Mouse (Mus musculus) MEL (cell line): ENCODE data around the gene Creb5. TPM values are rescaled to one million over a fixed set of nuclear protein-coding genes. Genes with fewer than 3 reads are reported as not detected.

ENCODE experiments used
- DNase-seq: peaks from one replicate; pipeline ENCODE4 v3.0.0; 2011; ENCODE audit warnings: low read depth, low spot score
- H3K27ac ChIP-seq: 2 replicates; pipeline ENCODE4 v1.5.1; 2012; ENCODE audit warnings: low read depth, mild to moderate bottlenecking, control low read depth, low read length, moderate library complexity; ENCODE audit not compliant: control insufficient read depth
- H3K27me3 ChIP-seq, 2 experiments: fragments of 150-350 bp in 1 of 2; sonication (generic) in 1 of 2; 2 replicates each; pipeline ENCODE4 v1.6.1; 2012; ENCODE audit warnings: low read length in 2 of 2, mild to moderate bottlenecking in 2 of 2, improper control_type of control experiment in 1 of 2, moderate library complexity in 1 of 2; ENCODE audit not compliant: insufficient read depth in 2 of 2, control insufficient read depth in 1 of 2
- H3K36me3 ChIP-seq, 2 experiments: 2 replicates each; pipeline ENCODE4 v1.6.1; 2012 to 2014; ENCODE audit warnings: low read length in 2 of 2, improper control_type of control experiment in 1 of 2, inconsistent platforms in 1 of 2, mild to moderate bottlenecking in 1 of 2; ENCODE audit not compliant: insufficient read depth in 2 of 2, control insufficient read depth in 1 of 2
- H3K4me1 ChIP-seq, 2 experiments: fragments of 150-350 bp in 1 of 2; sonication (generic) in 1 of 2; 2 replicates each; pipeline ENCODE4 v1.6.1; 2012; ENCODE audit warnings: low read length in 2 of 2, improper control_type of control experiment in 1 of 2, mild to moderate bottlenecking in 1 of 2; ENCODE audit not compliant: insufficient read depth in 2 of 2, control insufficient read depth in 1 of 2
- H3K4me3 ChIP-seq, 2 experiments: fragments of 150-350 bp in 1 of 2; sonication (generic) in 1 of 2; 2 replicates each; pipeline ENCODE4 v1.5.1; 2012; ENCODE audit warnings: low read depth in 2 of 2, low read length in 2 of 2, mild to moderate bottlenecking in 2 of 2, moderate library complexity in 2 of 2, control low read depth in 1 of 2, improper control_type of control experiment in 1 of 2; ENCODE audit not compliant: control insufficient read depth in 1 of 2, insufficient read depth in 1 of 2
- H3K79me2 ChIP-seq: 2 replicates; pipeline ENCODE4 v1.6.1; 2012; ENCODE audit warnings: mild to moderate bottlenecking, low read length, moderate library complexity; ENCODE audit not compliant: control insufficient read depth, poor library complexity, insufficient read depth
- H3K9ac ChIP-seq: 2 replicates; pipeline ENCODE4 v1.6.1; 2012; ENCODE audit warnings: low read depth, mild to moderate bottlenecking, control low read depth, low read length, moderate library complexity; ENCODE audit not compliant: control insufficient read depth, poor library complexity, severe bottlenecking
- H3K9me3 ChIP-seq: fragments of 150-350 bp; sonication (generic); replicated peaks from 2 replicates; pipeline ENCODE4 v1.6.1; 2012; ENCODE audit warnings: mild to moderate bottlenecking, low read length, improper control_type of control experiment, moderate library complexity; ENCODE audit not compliant: insufficient read depth
- CHD2 ChIP-seq: IDR thresholded peaks from 2 replicates; pipeline ENCODE4 v1.6.1; 2011; ENCODE audit warnings: low read length, improper control_type of control experiment
- CTCF ChIP-seq, 3 experiments: IDR thresholded peaks in 2 of 3; conservative IDR thresholded peaks in 1 of 3; 2 replicates each; pipeline ENCODE4 v1.5.1; 2011 to 2012; ENCODE audit warnings: low read length in 3 of 3, low read depth in 2 of 3, mild to moderate bottlenecking in 2 of 3, improper control_type of control experiment in 1 of 3, inconsistent platforms in 1 of 3, mixed read lengths in 1 of 3, moderate library complexity in 1 of 3; ENCODE audit not compliant: control insufficient read depth in 1 of 3, insufficient read depth in 1 of 3, poor library complexity in 1 of 3, severe bottlenecking in 1 of 3
- E2F4 ChIP-seq: IDR thresholded peaks from 2 replicates; pipeline ENCODE4 v1.6.1; 2011; ENCODE audit warnings: low read depth, low read length, improper control_type of control experiment, borderline replicate concordance
- JUND ChIP-seq: IDR thresholded peaks from 2 replicates; pipeline ENCODE4 v1.6.1; 2011; ENCODE audit warnings: low read depth, mild to moderate bottlenecking, improper control_type of control experiment, low read length
- KAT2A ChIP-seq: conservative IDR thresholded peaks from 2 replicates; pipeline ENCODE4 v1.6.1; 2012; ENCODE audit warnings: low read depth, low read length, improper control_type of control experiment, inconsistent platforms
- MAZ ChIP-seq: IDR thresholded peaks from 2 replicates; pipeline ENCODE4 v1.6.1; 2012; ENCODE audit warnings: low read depth, mild to moderate bottlenecking, inconsistent platforms, low read length, improper control_type of control experiment
- MXI1 ChIP-seq: IDR thresholded peaks from 2 replicates; pipeline ENCODE4 v1.6.1; 2011; ENCODE audit warnings: mild to moderate bottlenecking, low read depth, low read length, improper control_type of control experiment
- MYB ChIP-seq: IDR thresholded peaks from 2 replicates; pipeline ENCODE4 v1.6.1; 2011; ENCODE audit warnings: mild to moderate bottlenecking, low read depth, low read length, improper control_type of control experiment
- MYC ChIP-seq: IDR thresholded peaks from 2 replicates; pipeline ENCODE4 v1.6.1; 2011; ENCODE audit warnings: low read depth, mild to moderate bottlenecking, low read length, improper control_type of control experiment, moderate library complexity
- NELFE ChIP-seq: IDR thresholded peaks from 2 replicates; pipeline ENCODE4 v1.6.1; 2011; ENCODE audit warnings: low read depth, low read length, improper control_type of control experiment
- NRF1 ChIP-seq: IDR thresholded peaks from 2 replicates; pipeline ENCODE4 v1.6.1; 2014; ENCODE audit warnings: low read depth, mild to moderate bottlenecking, inconsistent platforms, low read length, improper control_type of control experiment, moderate library complexity; ENCODE audit not compliant: poor library complexity, insufficient read depth, severe bottlenecking
- POLR2AphosphoS5 ChIP-seq: IDR thresholded peaks from 2 replicates; pipeline ENCODE4 v1.6.1; 2012; ENCODE audit warnings: low read depth, borderline replicate concordance, mild to moderate bottlenecking, inconsistent platforms, low read length, moderate library complexity, mixed read lengths
- RCOR1 ChIP-seq: IDR thresholded peaks from 2 replicates; pipeline ENCODE4 v1.6.1; 2012; ENCODE audit warnings: low read depth, mild to moderate bottlenecking, inconsistent platforms, low read length, improper control_type of control experiment
- SIN3A ChIP-seq: IDR thresholded peaks from 2 replicates; pipeline ENCODE4 v1.6.1; 2012; ENCODE audit warnings: low read length, improper control_type of control experiment, inconsistent platforms
- TAL1 ChIP-seq: IDR thresholded peaks from 2 replicates; pipeline ENCODE4 v1.6.1; 2012; ENCODE audit warnings: mild to moderate bottlenecking, inconsistent platforms, low read length, moderate library complexity, mixed read lengths
- TBP ChIP-seq: IDR thresholded peaks from 2 replicates; pipeline ENCODE4 v1.8.0; 2011; ENCODE audit warnings: low read depth, low read length, improper control_type of control experiment
- polyA plus RNA-seq, 2 experiments: library from polyadenylated mRNA; stranded (reverse) in 1 of 2; unstranded in 1 of 2; fragments of >175 nt in 1 of 2; fragments of >200 nt in 1 of 2; gene quantifications; 2 replicates each; pipeline versions ENCODE4 v1.2.1 to v1.2.4; 2012; ENCODE audit warnings: low replicate concordance in 2 of 2, low read depth in 1 of 2; ENCODE audit not compliant: insufficient read length in 2 of 2, insufficient read depth in 1 of 2, missing spikeins in 1 of 2
- total RNA-seq: library from RNA; depleted of rRNA; stranded (reverse); fragments of 300-350 nt; gene quantifications from 2 replicates; pipeline ENCODE4 v1.2.3, GENCODE M21; 2012; rRNA removed

The Creb5 gene
- total and polyA plus RNA-seq, 3 experiments = not detected

- Histone ChIP-seq H3K36me3 (no peaks in the 10 kb centered on the region), H3K27me3 (no peaks in the 10 kb centered on the region), H3K79me2 (no peaks in the 10 kb centered on the region), H3K4me1 (no peaks in the 10 kb centered on the region), H3K9ac (no peak overlapping the region), H3K27ac (no peak overlapping the region), H3K9me3 (no peaks in the 10 kb centered on the region), H3K4me3 (no peak overlapping the region)
- TF ChIP-seq MYB = no peak
- no peak for TF ChIP-seq SIN3A
- no peak for TF ChIP-seq TBP
- no peak for TF ChIP-seq MXI1
- no peak for TF ChIP-seq NELFE
- no peak for TF ChIP-seq NRF1
- TF ChIP-seq CTCF (IDR thresholded peaks at IDR 0.05 in 2 of 3, conservative IDR thresholded peaks at IDR 0.05 in 1 of 3; ENCODE audit: control insufficient read depth in 1 of 3, insufficient read depth in 1 of 3, low read depth in 2 of 3, low read length in 3 of 3, poor library complexity in 1 of 3, severe bottlenecking in 1 of 3) = no peak
- TF ChIP-seq E2F4 = no peak
- no peak for TF ChIP-seq POLR2AphosphoS5
- TF ChIP-seq TAL1 = no peak
- TF ChIP-seq MAZ = no peak
- TF ChIP-seq KAT2A = no peak
- TF ChIP-seq JUND = no peak
- no peak for TF ChIP-seq CHD2
- TF ChIP-seq MYC = no peak
- no peak for TF ChIP-seq RCOR1
- no peak for DNase-seq
Measured at GRCm38 (mm10) chr6:53741222-53741621, 454.2 kb downstream of the Creb5 start.

Other genes starting within 250 kb of the Creb5 start
- not detected in 2 replicates for gene Jazf1, start 218.6 kb upstream of the Creb5 start, total RNA-seq
- not detected for gene Jazf1, start 218.6 kb upstream of the Creb5 start, polyA plus RNA-seq